ENCODE assay signal across 7 mouse cellular contexts in the genomic region with DNA sequence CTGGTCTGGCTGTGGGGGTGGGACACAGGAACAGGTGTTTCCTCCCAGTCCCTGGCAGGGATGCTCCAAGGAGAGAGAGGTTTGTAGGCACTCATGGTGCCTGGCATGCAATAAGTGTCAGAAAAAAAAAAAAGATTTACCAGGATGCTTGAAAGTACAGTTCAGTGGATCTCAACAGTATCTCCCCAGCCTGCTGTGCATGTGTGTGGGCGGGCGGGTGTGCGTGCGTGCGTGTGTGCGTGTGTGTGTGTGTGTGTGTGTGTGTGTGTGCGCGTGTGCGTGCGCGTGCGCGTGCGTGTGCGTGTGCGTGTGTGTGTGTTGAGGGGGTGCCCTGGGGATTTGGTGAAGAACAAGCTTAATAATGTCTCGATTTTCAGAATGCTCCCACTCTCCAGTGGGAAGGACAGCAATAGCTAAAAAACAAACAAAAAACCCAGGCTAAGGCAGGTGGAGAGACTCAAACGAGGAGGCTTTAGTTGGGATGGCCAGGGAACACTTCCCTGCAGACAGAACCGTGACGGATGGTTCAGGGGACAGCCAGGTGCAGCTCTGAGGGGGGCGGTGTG. TPM values are rescaled to one million over a fixed set of nuclear protein-coding genes. Genes with fewer than 3 reads are reported as not detected.
A peak's percentile ranks its signal among the peaks of the same experiment; 100 is the strongest.
DNase-seq lines count a peak whose midpoint lies in the region; ATAC-seq lines count a peak whose summit lies in the region.

No protein-coding gene starts in this region.

- H3K4me2 ChIP-seq in lung, embryonic 15.5 days, result peak overlapping the region; percentile 61
- H3K4me2 ChIP-seq in forebrain, embryonic 16.5 days (ENCODE audit: low read length), result peak overlapping the region; percentile 51

- H3K4me3 ChIP-seq in lung, embryonic 15.5 days, result peak overlapping the region; percentile 19
- peak overlapping the region; percentile 18 for H3K4me3 ChIP-seq in forebrain, embryonic 16.5 days (replicated peaks; ENCODE audit: low read length)
- peak overlapping the region; percentile 35 for H3K4me3 ChIP-seq in midbrain, embryonic 10.5 days

- H3K9me3 ChIP-seq in lung, embryonic 15.5 days, result no peaks in the 10 kb centered on the region
- no peaks in the 10 kb centered on the region for H3K9me3 ChIP-seq in forebrain, embryonic 16.5 days (ENCODE audit: control insufficient read depth, low read length)
- H3K9me3 ChIP-seq in midbrain, embryonic 10.5 days (replicated peaks), result no peaks in the 10 kb centered on the region

- no peaks in the 10 kb centered on the region for H3K27me3 ChIP-seq in lung, embryonic 15.5 days
- H3K27me3 ChIP-seq in forebrain, embryonic 16.5 days (replicated peaks; ENCODE audit: control insufficient read depth, insufficient read depth, low read length), result no peaks in the 10 kb centered on the region
- H3K27me3 ChIP-seq in midbrain, embryonic 10.5 days (ENCODE audit: low read depth, poor library complexity, severe bottlenecking), result peaks cover 13% of the 10 kb centered on the region

- ATAC-seq in lung, embryonic 15.5 days (ENCODE audit: borderline replicate concordance, extremely low read depth, low FRiP score, low TSS enrichment), result no peak
- peak; percentile 32 for ATAC-seq in forebrain, embryonic 16.5 days

- WGBS in lung, embryonic 15.5 days, result 39% methylated on average over 21 of the region's 21 CpGs
- 46% methylated on average over 21 of the region's 21 CpGs for WGBS in forebrain, embryonic 16.5 days
- 49% methylated on average over 21 of the region's 21 CpGs for WGBS in midbrain, embryonic 10.5 days

- H3K9ac ChIP-seq in lung, embryonic 15.5 days, result 0 out of 2 replicates have a peak overlapping the region, but pooled peaks have one; percentile 29
- peak overlapping the region; percentile 35 for H3K9ac ChIP-seq in forebrain, embryonic 16.5 days (replicated peaks; ENCODE audit: low read depth, low read length)

- H3K4me1 ChIP-seq in lung, embryonic 15.5 days, result peaks cover 27% of the 10 kb centered on the region
- peaks cover 20% of the 10 kb centered on the region for H3K4me1 ChIP-seq in forebrain, embryonic 16.5 days (replicated peaks; ENCODE audit: control insufficient read depth, insufficient read depth, low read length)
- peaks cover 17% of the 10 kb centered on the region for H3K4me1 ChIP-seq in midbrain, embryonic 10.5 days

- H3K27ac ChIP-seq in lung, embryonic 15.5 days, result peak overlapping the region; percentile 92
- peak overlapping the region; percentile 76 for H3K27ac ChIP-seq in forebrain, embryonic 16.5 days (ENCODE audit: low read length)
- peak overlapping the region; percentile 73 for H3K27ac ChIP-seq in midbrain, embryonic 10.5 days (replicated peaks)

- no peak for DNase-seq in lung, adult 18-20 months
- peak; percentile 67 for DNase-seq in cerebellum, adult 8-10 months
- no peak for DNase-seq in midbrain, embryonic 10.5 days (ENCODE audit: low spot score)
- no peak for DNase-seq in retina, embryonic 14.5 days (ENCODE audit: low spot score)
- no peak for DNase-seq in kidney, postnatal 4 days

- no peaks in the 10 kb centered on the region for H3K36me3 ChIP-seq in lung, embryonic 15.5 days
- no peaks in the 10 kb centered on the region for H3K36me3 ChIP-seq in forebrain, embryonic 16.5 days (ENCODE audit: control insufficient read depth, insufficient read depth)
- no peaks in the 10 kb centered on the region for H3K36me3 ChIP-seq in midbrain, embryonic 10.5 days

RNA-seq across cellular contexts. Expression of a gene that starts 9.3 kb away (rescaled TPM):
- 43.2 and 49.6 TPM in 2 replicates for polyA plus RNA-seq in lung, embryonic 15.5 days (2015; fragmentation: Nextera tagmentation; extraction: Ambion mirVana)
- 75.5 and 79.6 TPM in 2 replicates for polyA plus RNA-seq in forebrain, embryonic 16.5 days (2015; fragmentation: Nextera tagmentation; extraction: Ambion mirVana)
- 31.8 and 31.9 TPM in 2 replicates for polyA plus RNA-seq in midbrain, embryonic 10.5 days (2016; fragmentation: Nextera tagmentation; extraction: Ambion mirVana)
